In genomic region chr1:136212803-136213202, GRCm38 (mm10) we compare ENCODE assay signal across 8 mouse cellular contexts. TPM values are rescaled to one million over a fixed set of nuclear protein-coding genes. Genes with fewer than 3 reads are reported as not detected.
A peak's percentile ranks its signal among the peaks of the same experiment; 100 is the strongest.
DNase-seq lines count a peak whose midpoint lies in the region; ATAC-seq and TF ChIP-seq lines count a peak whose summit lies in the region.

Gene Mroh3, minus strand, starts transcription at chr1:136212828.

- no peak within 1 kb of the TSS for H3K4me3 ChIP-seq in heart, embryonic 12.5 days
- H3K4me3 ChIP-seq in heart, embryonic 10.5 days: no peak within 1 kb of the TSS
- no peak within 1 kb of the TSS for H3K4me3 ChIP-seq in hindbrain, postnatal 0 days (ENCODE audit: low read length)
- H3K4me3 ChIP-seq in midbrain, embryonic 11.5 days (ENCODE audit: low read depth, low read length): no peak within 1 kb of the TSS

- ATAC-seq in heart, embryonic 12.5 days (ENCODE audit: insufficient number of reproducible peaks, low FRiP score): 0 out of 2 replicates have a peak, but pooled peaks have one; percentile 53
- peak; percentile 87 for ATAC-seq in hindbrain, postnatal 0 days
- peak; percentile 70; the same call in 1 of the 2 replicates for ATAC-seq in midbrain, embryonic 11.5 days (ENCODE audit: low FRiP score)

- H3K9me3 ChIP-seq in heart, embryonic 12.5 days (replicated peaks): no peaks in the 10 kb centered on the region
- no peaks in the 10 kb centered on the region for H3K9me3 ChIP-seq in heart, embryonic 10.5 days
- no peaks in the 10 kb centered on the region for H3K9me3 ChIP-seq in hindbrain, postnatal 0 days (ENCODE audit: low read length)
- no peaks in the 10 kb centered on the region for H3K9me3 ChIP-seq in midbrain, embryonic 11.5 days (ENCODE audit: control insufficient read depth, low read length)

- WGBS in heart, embryonic 12.5 days: 24% methylated on average over 3 of the region's 3 CpGs
- 27% methylated on average over 3 of the region's 3 CpGs for WGBS in heart, embryonic 10.5 days
- WGBS in hindbrain, postnatal 0 days: 33% methylated on average over 3 of the region's 3 CpGs
- WGBS in midbrain, embryonic 11.5 days: 40% methylated on average over 3 of the region's 3 CpGs

- no peak within 1 kb of the TSS for H3K4me2 ChIP-seq in heart, embryonic 12.5 days
- no peak within 1 kb of the TSS for H3K4me2 ChIP-seq in hindbrain, postnatal 0 days (ENCODE audit: low read depth, low read length)
- H3K4me2 ChIP-seq in midbrain, embryonic 11.5 days: no peak within 1 kb of the TSS

- H3K4me1 ChIP-seq in heart, embryonic 12.5 days (replicated peaks): no peaks in the 10 kb centered on the region
- H3K4me1 ChIP-seq in heart, embryonic 10.5 days: no peaks in the 10 kb centered on the region
- H3K4me1 ChIP-seq in hindbrain, postnatal 0 days (ENCODE audit: insufficient read depth, low read length): no peaks in the 10 kb centered on the region
- H3K4me1 ChIP-seq in midbrain, embryonic 11.5 days (ENCODE audit: control insufficient read depth, insufficient read depth, low read length): no peaks in the 10 kb centered on the region

- no peak within 1 kb of the TSS for H3K9ac ChIP-seq in heart, embryonic 12.5 days
- H3K9ac ChIP-seq in hindbrain, postnatal 0 days (replicated peaks; ENCODE audit: low read length): no peak within 1 kb of the TSS
- no peak within 1 kb of the TSS for H3K9ac ChIP-seq in midbrain, embryonic 11.5 days (ENCODE audit: low read length)

- TF ChIP-seq CTCF in hindbrain, postnatal 0 days (IDR thresholded peaks at IDR 0.05; ENCODE audit: low read depth): peak; percentile 75

- no peak for DNase-seq in heart, embryonic 10.5 days (ENCODE audit: low spot score)
- peak; percentile 71 for DNase-seq in CD4-positive, CD25-positive, alpha-beta regulatory T cell, adult 2 months (ENCODE audit: low read depth, low spot score)
- peak; percentile 63 for DNase-seq in embryo, embryonic 10 days (ENCODE audit: low spot score)
- peak; percentile 75 for DNase-seq in hindbrain, postnatal 0 days (ENCODE audit: low spot score)
- DNase-seq in midbrain, embryonic 11.5 days (ENCODE audit: low spot score, missing footprints): peak; percentile 86
- DNase-seq in ovary, postnatal 36 days (ENCODE audit: low spot score): no peak
- no peak for DNase-seq in kidney, postnatal 14 days

- no peaks in the 10 kb centered on the region for H3K27me3 ChIP-seq in heart, embryonic 12.5 days (replicated peaks)
- 0 out of 2 replicates have a peak, but pooled peaks cover 6% of the 10 kb centered on the region for H3K27me3 ChIP-seq in heart, embryonic 10.5 days (ENCODE audit: insufficient read depth, poor library complexity, severe bottlenecking)
- no peaks in the 10 kb centered on the region for H3K27me3 ChIP-seq in hindbrain, postnatal 0 days (ENCODE audit: insufficient read depth, low read length)
- H3K27me3 ChIP-seq in midbrain, embryonic 11.5 days (ENCODE audit: control insufficient read depth, insufficient read depth, low read length): no peaks in the 10 kb centered on the region

- no peak within 1 kb of the TSS for H3K27ac ChIP-seq in heart, embryonic 12.5 days (ENCODE audit: poor library complexity, severe bottlenecking)
- H3K27ac ChIP-seq in heart, embryonic 10.5 days: no peak within 1 kb of the TSS
- H3K27ac ChIP-seq in hindbrain, postnatal 0 days: no peak within 1 kb of the TSS
- no peak within 1 kb of the TSS for H3K27ac ChIP-seq in midbrain, embryonic 11.5 days (ENCODE audit: low read depth, low read length)

- H3K36me3 ChIP-seq in heart, embryonic 12.5 days: no peaks in the 10 kb centered on the region
- H3K36me3 ChIP-seq in heart, embryonic 10.5 days: peaks cover 4% of the 10 kb centered on the region
- no peaks in the 10 kb centered on the region for H3K36me3 ChIP-seq in hindbrain, postnatal 0 days (ENCODE audit: insufficient read depth, low read length)
- peaks cover 15% of the 10 kb centered on the region for H3K36me3 ChIP-seq in midbrain, embryonic 11.5 days (ENCODE audit: control insufficient read depth, insufficient read depth, low read length)

RNA-seq across cellular contexts. Expression of gene Mroh3, which starts in this region (rescaled TPM):
- polyA plus RNA-seq in heart, embryonic 12.5 days (2016; fragmentation: Nextera tagmentation; extraction: Ambion mirVana): not detected in 2 replicates
- 0.11 TPM in 1 of 2 replicates, not detected in the other for polyA plus RNA-seq in heart, embryonic 10.5 days (2016; fragmentation: Nextera tagmentation; extraction: Ambion mirVana)
- total RNA-seq in hindbrain, postnatal 0 days (2014; rRNA removed): 0.84 TPM in 1 of 2 replicates, not detected in the other
- 0.19 and 0.23 TPM in 2 replicates for polyA plus RNA-seq in hindbrain, postnatal 0 days (2015; fragmentation: Nextera tagmentation; extraction: Ambion mirVana)
- polyA plus RNA-seq in midbrain, embryonic 11.5 days (2014; fragmentation: Nextera tagmentation; extraction: Ambion mirVana): 0.73 and 0.75 TPM in 2 replicates

Comparison
In these comparisons a context has a peak if more than half of its experiments do, and no peak if none do; other contexts are left out.
1. Peak in ATAC-seq in heart, embryonic 12.5 days; RNA of the gene not detected or under 1 TPM.
2. Peak in DNase-seq and ATAC-seq in hindbrain, postnatal 0 days; RNA of the gene not detected or under 1 TPM.
3. Peak in DNase-seq and ATAC-seq in midbrain, embryonic 11.5 days; RNA of the gene not detected or under 1 TPM.
4. DNase-seq: peak in CD4-positive, CD25-positive, alpha-beta regulatory T cell, adult 2 months (single experiment) and embryo, embryonic 10 days (single experiment); none in heart, embryonic 10.5 days (single experiment), ovary, postnatal 36 days (single experiment) and kidney, postnatal 14 days (single experiment).
5. Peak in every context shown above with its lines, with median percentiles within 50 percentile points of each other: ATAC-seq.